10 mouse cellular contexts compared by ENCODE assay signal in the genomic region with DNA sequence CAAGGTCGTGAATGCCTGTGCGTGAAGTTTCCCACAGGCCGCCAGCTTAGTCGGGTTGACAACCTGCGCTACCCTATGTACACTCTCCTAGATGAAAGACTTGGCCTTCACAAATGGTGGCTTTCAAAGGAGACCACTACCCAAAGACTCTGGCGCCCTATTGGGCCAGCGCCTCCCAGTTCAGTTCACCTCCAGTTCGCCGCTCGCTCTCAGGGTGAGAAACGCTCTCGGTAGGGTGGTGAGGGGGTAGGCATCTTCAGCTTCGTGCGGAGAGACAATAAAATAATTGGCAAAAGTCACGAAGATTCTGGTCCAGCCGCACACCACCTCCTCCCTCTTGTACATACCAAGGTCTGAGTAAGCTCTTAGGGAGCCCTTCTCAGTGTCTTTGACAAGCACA. TPM values are rescaled to one million over a fixed set of nuclear protein-coding genes. Genes with fewer than 3 reads are reported as not detected.
A peak's percentile ranks its signal among the peaks of the same experiment; 100 is the strongest.
DNase-seq lines count a peak whose midpoint lies in the region; ATAC-seq and TF ChIP-seq lines count a peak whose summit lies in the region.
"Had no signal": no experiment of that assay in that cellular context is flagged by ENCODE, and none has a peak within 500 bp of the region (broad histone marks: within the 10 kb centered on the region; RNA-seq: fewer than 3 reads in every experiment).

No protein-coding gene starts in this region.

- peaks cover 48% of the 10 kb centered on the region for H3K27me3 ChIP-seq in heart, embryonic 13.5 days (replicated peaks)
- no peaks in the 10 kb centered on the region for H3K27me3 ChIP-seq in forebrain, embryonic 16.5 days (replicated peaks; ENCODE audit: control insufficient read depth, insufficient read depth, low read length)
- no peaks in the 10 kb centered on the region for H3K27me3 ChIP-seq in midbrain, embryonic 13.5 days
- H3K27me3 ChIP-seq: CH12.LX had no signal

- no peak for ATAC-seq in heart, embryonic 13.5 days (ENCODE audit: extremely low read depth, insufficient number of reproducible peaks, low FRiP score, low TSS enrichment)
- ATAC-seq in forebrain, embryonic 16.5 days = no peak
- ATAC-seq in midbrain, embryonic 13.5 days = no peak

- peak overlapping the region; percentile 59 for H3K4me2 ChIP-seq in heart, embryonic 13.5 days
- peak overlapping the region; percentile 57 for H3K4me2 ChIP-seq in forebrain, embryonic 16.5 days (ENCODE audit: low read length)
- H3K4me2 ChIP-seq in midbrain, embryonic 13.5 days (replicated peaks) = peak overlapping the region; percentile 58

- DNase-seq in heart, adult 9 months (ENCODE audit: low spot score in 2 of 2) = no peak
- peak; percentile 62 for DNase-seq in brain, embryonic 14.5 days (ENCODE audit: low read depth)
- no peak for DNase-seq in thymus, postnatal 14 days
- DNase-seq in left cerebral cortex, postnatal 4 days = no peak
- no peak for DNase-seq in layer of hippocampus, postnatal 14 days (ENCODE audit: low spot score in 2 of 2)
- DNase-seq: gastrocnemius, postnatal 36 days had no signal

- H3K4me1 ChIP-seq in heart, embryonic 13.5 days = peaks cover 4% of the 10 kb centered on the region; the same call in 1 of the 2 replicates
- 0 out of 2 replicates have a peak, but pooled peaks cover 4% of the 10 kb centered on the region for H3K4me1 ChIP-seq in forebrain, embryonic 16.5 days (replicated peaks; ENCODE audit: control insufficient read depth, insufficient read depth, low read length)
- H3K4me1 ChIP-seq in midbrain, embryonic 13.5 days (replicated peaks) = no peaks in the 10 kb centered on the region

- no peak overlapping the region for H3K27ac ChIP-seq in heart, embryonic 13.5 days (replicated peaks)
- peak overlapping the region; percentile 56 for H3K27ac ChIP-seq in forebrain, embryonic 16.5 days (ENCODE audit: low read length)
- H3K27ac ChIP-seq in midbrain, embryonic 13.5 days = peak overlapping the region; percentile 92

- H3K36me3 ChIP-seq in heart, embryonic 13.5 days = no peaks in the 10 kb centered on the region
- no peaks in the 10 kb centered on the region for H3K36me3 ChIP-seq in forebrain, embryonic 16.5 days (ENCODE audit: control insufficient read depth, insufficient read depth)
- H3K36me3 ChIP-seq in midbrain, embryonic 13.5 days = no peaks in the 10 kb centered on the region

- H3K4me3 ChIP-seq in heart, embryonic 13.5 days = peak overlapping the region; percentile 30
- peak overlapping the region; percentile 48 for H3K4me3 ChIP-seq in forebrain, embryonic 16.5 days (replicated peaks; ENCODE audit: low read length)
- H3K4me3 ChIP-seq in midbrain, embryonic 13.5 days (replicated peaks) = peak overlapping the region; percentile 64

- TF ChIP-seq CTCF in brain, embryonic 14.5 days (IDR thresholded peaks at IDR 0.05; ENCODE audit: borderline replicate concordance, extremely low read depth, insufficient read depth, insufficient read length) = no peak

- 5% methylated on average over 16 of the region's 16 CpGs for WGBS in heart, embryonic 13.5 days
- 19% methylated on average over 16 of the region's 16 CpGs for WGBS in forebrain, embryonic 16.5 days
- WGBS in midbrain, embryonic 13.5 days = 19% methylated on average over 16 of the region's 16 CpGs

- no peak for TF ChIP-seq POLR2A in brain, embryonic 14.5 days (IDR thresholded peaks at IDR 0.05; ENCODE audit: borderline replicate concordance, extremely low read depth, insufficient read depth, insufficient read length, poor library complexity, severe bottlenecking)

- intact Hi-C loops in left cerebral cortex, postnatal 4 days (cut with DNase I) = loop anchor here (10.0 kb wide), 1 partner anchor 102 kb away; no protein-coding TSS in a partner anchor

- no peak overlapping the region for H3K9ac ChIP-seq in heart, embryonic 13.5 days
- peak overlapping the region; percentile 53 for H3K9ac ChIP-seq in forebrain, embryonic 16.5 days (replicated peaks; ENCODE audit: low read depth, low read length)
- H3K9ac ChIP-seq in midbrain, embryonic 13.5 days (replicated peaks) = peak overlapping the region; percentile 87

- no peaks in the 10 kb centered on the region for H3K9me3 ChIP-seq in heart, embryonic 13.5 days
- H3K9me3 ChIP-seq in forebrain, embryonic 16.5 days (ENCODE audit: control insufficient read depth, low read length) = no peaks in the 10 kb centered on the region
- no peaks in the 10 kb centered on the region for H3K9me3 ChIP-seq in midbrain, embryonic 13.5 days

RNA-seq across cellular contexts. Expression of a gene that starts 2.5 kb away (rescaled TPM):
- 0.08 and 0.11 TPM in 2 replicates for polyA plus RNA-seq in heart, embryonic 13.5 days (2015; fragmentation: Nextera tagmentation; extraction: Ambion mirVana)
- 45.6 and 48.0 TPM in 2 replicates for polyA plus RNA-seq in brain, embryonic 14.5 days (2012; rRNA removed)
- 9.7 and 10.4 TPM in 2 replicates for polyA plus RNA-seq in forebrain, embryonic 16.5 days (2015; fragmentation: Nextera tagmentation; extraction: Ambion mirVana)
- polyA plus RNA-seq in midbrain, embryonic 13.5 days (2015; fragmentation: Nextera tagmentation; extraction: Ambion mirVana) = 45.8 and 47.2 TPM in 2 replicates
- total RNA-seq in left cerebral cortex, postnatal 4 days (2021) = 1 to 10 TPM; 5.7 to 9.2 TPM
- 1 to 10 TPM; 3.3 to 4.4 TPM for total RNA-seq in layer of hippocampus, postnatal 14 days (2021)
- total RNA-seq: CH12.LX; gastrocnemius, postnatal 36 days had no signal
